8 mouse cellular contexts compared by ENCODE assay signal in the genomic region with DNA sequence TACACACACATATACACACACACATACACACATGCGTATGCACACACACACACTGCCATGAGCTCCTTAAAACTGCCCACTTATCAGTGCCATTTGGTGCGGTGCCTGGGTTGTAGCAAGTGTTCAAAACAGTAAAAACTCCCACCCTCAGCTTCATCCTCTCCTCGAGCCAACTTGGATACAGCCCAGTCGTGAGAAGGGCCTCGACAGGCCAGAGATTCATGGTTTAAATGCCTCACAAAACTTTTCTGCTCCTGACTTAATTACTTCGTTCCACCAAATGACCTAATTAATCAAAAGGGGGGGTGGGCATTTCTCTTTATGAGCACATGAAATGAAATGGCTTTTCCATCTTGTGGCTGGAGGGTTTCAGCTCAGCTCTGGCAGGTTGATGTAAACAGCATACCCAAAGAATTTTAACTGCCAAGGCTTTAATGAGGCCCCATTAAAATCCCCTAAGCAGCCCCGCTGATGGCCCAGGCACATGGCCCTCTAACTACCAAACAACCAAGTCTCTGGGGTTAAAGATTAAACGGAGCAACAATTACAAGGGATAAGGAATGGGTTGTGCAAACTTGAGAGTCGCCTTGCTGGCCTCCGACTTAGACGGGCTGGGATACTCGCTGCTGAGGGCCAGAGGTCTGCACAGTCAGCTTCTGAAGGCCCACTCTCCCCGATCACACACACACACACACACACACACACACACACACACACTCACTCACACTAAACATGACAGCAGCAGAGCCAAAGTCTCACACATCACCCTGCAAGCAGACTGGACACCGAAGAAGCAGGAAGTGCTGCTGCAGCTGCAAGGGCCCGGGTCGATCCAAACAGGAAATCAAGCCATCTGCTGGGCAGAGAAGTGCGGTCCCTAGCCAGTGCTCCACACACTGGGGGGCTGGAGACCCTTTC. TPM values are rescaled to one million over a fixed set of nuclear protein-coding genes. Genes with fewer than 3 reads are reported as not detected.
DNase-seq lines count a peak whose midpoint lies in the region; ATAC-seq lines count a peak whose summit lies in the region.

No protein-coding gene starts in this region.

- peak overlapping the region; percentile 21 for H3K27ac ChIP-seq in heart, embryonic 16.5 days (ENCODE audit: low read length)

- H3K4me1 ChIP-seq in heart, embryonic 16.5 days (ENCODE audit: control insufficient read depth, insufficient read depth, low read length), result no peaks in the 10 kb centered on the region

- no peak overlapping the region for H3K4me2 ChIP-seq in heart, embryonic 16.5 days (ENCODE audit: low read depth, low read length)

- H3K27me3 ChIP-seq in heart, embryonic 16.5 days (ENCODE audit: control insufficient read depth, insufficient read depth, low read length), result no peaks in the 10 kb centered on the region

- WGBS in heart, embryonic 16.5 days, result 46% methylated on average over 17 of the region's 17 CpGs

- no peak overlapping the region for H3K9ac ChIP-seq in heart, embryonic 16.5 days (ENCODE audit: low read length)

- H3K4me3 ChIP-seq in heart, embryonic 16.5 days (ENCODE audit: low read length), result no peak overlapping the region

- peak; percentile 34 for DNase-seq in 416B (ENCODE audit: low read depth)
- DNase-seq in embryo, embryonic 9.5 days (ENCODE audit: extremely low spot score), result peak; percentile 52
- DNase-seq in kidney, postnatal 10 days, result peak; percentile 81
- peak; percentile 63 for DNase-seq in lung, postnatal 14 days

- peaks cover 6% of the 10 kb centered on the region for H3K9me3 ChIP-seq in heart, embryonic 16.5 days (replicated peaks; ENCODE audit: control insufficient read depth, low read length)

- ATAC-seq in heart, embryonic 16.5 days (replicated peaks; ENCODE audit: extremely low read depth, insufficient read depth, low FRiP score), result peak; percentile 74
- ATAC-seq in inflammation-experienced regulatory T-cells, adult 6 months, result no peak
- no peak for ATAC-seq in cerebellum, adult (ENCODE audit: insufficient number of reproducible peaks, low FRiP score, low TSS enrichment)
- no peak for ATAC-seq in erythroblast, adult 5-6 weeks (replicated peaks; ENCODE audit: low FRiP score, poor library complexity, severe bottlenecking)

- peaks cover 10% of the 10 kb centered on the region for H3K36me3 ChIP-seq in heart, embryonic 16.5 days (ENCODE audit: control insufficient read depth, insufficient read depth)

RNA-seq across cellular contexts. Expression of gene Klhl3, which starts 55.2 kb away (rescaled TPM):
- 8.5 and 9.6 TPM in 2 replicates for polyA plus RNA-seq in heart, embryonic 16.5 days (2015; fragmentation: Nextera tagmentation; extraction: Ambion mirVana)
- 10 to 100 TPM in 2 of 3 experiments, 1 to 10 TPM in 1; 4.3 to 14.9 (median 14.6) TPM for polyA plus RNA-seq in inflammation-experienced regulatory T-cells, adult 6 months (2017; shearing (Covaris generic))
- 0.21 TPM in 1 of 2 replicates, not detected in the other for total RNA-seq in erythroblast, adult 5-6 weeks (2015; ENCODE audit: low replicate concordance)
- total RNA-seq in erythroblast, adult 5-6 weeks (2017; ENCODE audit: low replicate concordance), result 0.14 TPM in 1 of 2 replicates, not detected in the other
